Mouse (Mus musculus) heart, postnatal 0 days (tissue): ENCODE data around the gene Syngr2.

Experiments
- CTCF ChIP-seq: IDR thresholded peaks from 2 replicates; pipeline ENCODE4 v1.5.1; 2016; ENCODE audit warnings: antibody characterized with exemption, control low read depth, low read depth
- EP300 ChIP-seq: IDR thresholded peaks from 2 replicates; pipeline ENCODE4 v1.6.1; 2016; ENCODE audit warnings: antibody characterized with exemption, low read depth

GRCm38 (mm10) chr11:117779434-117780198, 29.9 kb upstream of the Syngr2 start:
- TF ChIP-seq CTCF = 0 out of 2 replicates have a peak, but pooled peaks have one; percentile 6
- TF ChIP-seq EP300 = peak; percentile 67; the same call in 1 of the 2 replicates
